Mouse (Mus musculus) heart, adult 2 months (tissue): ENCODE data around the gene Depp1. TPM values are rescaled to one million over a fixed set of nuclear protein-coding genes. Genes with fewer than 3 reads are reported as not detected.

Source experiments
- DNase-seq, 2 experiments: peaks; one replicate each; pipeline ENCODE4 v3.0.0; 2021
- H3K27ac ChIP-seq: fragments of 200-600 bp; 2 replicates; pipeline ENCODE4 v1.8.1; 2022
- H3K27me3 ChIP-seq: fragments of 200-500 bp; 2 replicates; pipeline ENCODE4 v1.6.1; 2012; ENCODE audit warnings: mild to moderate bottlenecking, low read length, inconsistent platforms, mixed read lengths; ENCODE audit not compliant: control insufficient read depth, insufficient read depth
- H3K36me3 ChIP-seq: fragments of 200-500 bp; 2 replicates; pipeline ENCODE4 v1.6.1; 2012; ENCODE audit warnings: low read length, inconsistent platforms; ENCODE audit not compliant: control insufficient read depth, insufficient read depth
- H3K4me1 ChIP-seq: fragments of 200-500 bp; 2 replicates; pipeline ENCODE4 v1.6.1; 2011; ENCODE audit warnings: low read length; ENCODE audit not compliant: control insufficient read depth, insufficient read depth
- H3K4me3 ChIP-seq: fragments of 200-600 bp; 2 replicates; pipeline ENCODE4 v1.8.1; 2022
- H3K79me2 ChIP-seq: fragments of 200-500 bp; replicated peaks from 2 replicates; pipeline ENCODE4 v1.6.1; 2012; ENCODE audit warnings: mild to moderate bottlenecking, inconsistent platforms, low read length, moderate library complexity, mixed read lengths; ENCODE audit not compliant: control insufficient read depth, insufficient read depth
- H3K9ac ChIP-seq: fragments of 200-500 bp; 2 replicates; pipeline ENCODE4 v1.6.1; 2012; ENCODE audit warnings: low read depth, mild to moderate bottlenecking, control low read depth, inconsistent platforms, low read length, mixed read lengths
- CTCF ChIP-seq: fragments of 200-600 bp; IDR thresholded peaks from 2 replicates; pipeline ENCODE4 v1.8.1; 2022; ENCODE audit warnings: antibody characterized with exemption, mild to moderate bottlenecking, moderate library complexity
- EP300 ChIP-seq: fragments of 200-500 bp; IDR thresholded peaks from 2 replicates; pipeline ENCODE4 v1.6.1; 2011; ENCODE audit warnings: low read depth, low read length, control low read depth; ENCODE audit not compliant: insufficient read depth
- POLR2A ChIP-seq: fragments of 200-500 bp; IDR thresholded peaks from 2 replicates; pipeline ENCODE4 v1.6.1; 2011; ENCODE audit warnings: mild to moderate bottlenecking, low read depth, low read length, control low read depth; ENCODE audit not compliant: insufficient read depth
- WGBS: fragments of 180-500 bp; shearing (Covaris S2); methylation state at CpG from one replicate; pipeline ENCODE4 v1.1.7; 2018; 5-methylcytosine and 5-hydroxymethylcytosine counted together
- intact Hi-C: fragments of 180-260 bp; cut with DNase I; formaldehyde crosslinking; loops from one replicate; pipeline ENCODE4 v1.15.1; 2025
- polyA plus RNA-seq: library from polyadenylated mRNA; depleted of rRNA; stranded (reverse); fragments of >200 nt; gene quantifications from 2 replicates; pipeline ENCODE4 v1.2.3, GENCODE M21; 2012
- total RNA-seq, 2 experiments: library from RNA; stranded (reverse); gene quantifications; 2 replicates each; pipeline ENCODE4 v1.2.3; 2021

Depp1 gene
- total and polyA plus RNA-seq, 3 experiments = 53.0 to 86.1 (median 53.5) TPM

DNA sequence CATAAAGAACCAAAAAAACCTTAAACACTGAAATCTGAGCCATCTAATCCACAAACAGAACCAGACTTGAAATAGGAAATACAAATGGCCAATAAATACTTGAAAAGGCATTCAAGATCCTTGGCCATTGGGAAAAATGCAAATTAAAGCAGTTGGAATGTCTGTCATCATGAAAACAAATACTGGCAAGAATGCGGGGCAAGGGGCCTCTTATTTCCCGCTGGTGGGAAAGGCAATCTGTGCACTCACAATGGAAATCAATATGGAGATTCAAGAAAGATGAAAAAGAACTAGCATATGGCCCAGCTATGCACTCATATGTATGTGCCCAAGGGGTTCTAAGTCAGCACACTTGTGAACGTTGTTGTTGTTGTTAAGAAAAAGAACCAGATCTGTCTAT is 16.5 kb downstream of the Depp1 start:
- Histone ChIP-seq H3K9ac (no peak overlapping the region), H3K79me2 (no peaks in the 10 kb centered on the region), H3K27ac (no peak overlapping the region), H3K4me1 (peaks cover 1% of the 10 kb centered on the region), H3K4me3 (no peak overlapping the region), H3K36me3 (no peaks in the 10 kb centered on the region), H3K27me3 (no peaks in the 10 kb centered on the region)
- TF ChIP-seq POLR2A = no peak
- intact Hi-C loops = no loop called here
- DNase-seq = no peak
- 86% methylated on average over 3 of the region's 3 CpGs for WGBS

DNA sequence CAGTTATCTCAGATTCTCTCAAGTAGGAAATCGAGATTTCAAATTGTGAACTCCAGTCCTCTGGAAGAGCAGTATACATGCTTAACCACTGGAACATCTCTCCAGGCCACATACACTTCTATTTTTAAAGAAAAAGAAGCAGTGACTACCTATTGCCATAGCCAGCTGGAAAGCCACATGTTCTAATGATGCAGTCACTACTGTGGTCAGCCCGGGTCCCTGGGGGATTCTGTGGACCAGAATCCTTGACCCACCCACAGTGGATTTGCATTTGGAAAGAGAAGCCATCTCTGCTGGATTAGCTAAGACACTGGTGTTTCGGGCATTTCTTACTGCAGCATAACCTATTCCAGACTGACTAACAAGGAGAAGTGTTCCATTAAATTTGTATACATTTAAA is 17.0 kb downstream of the Depp1 start:
- no peaks in the 10 kb centered on the region for H3K27me3 ChIP-seq
- intact Hi-C loops = no loop called here
- no peak for TF ChIP-seq CTCF
- TF ChIP-seq EP300 = no peak
- no peak for TF ChIP-seq POLR2A
- H3K4me3 ChIP-seq = no peak overlapping the region
- H3K36me3 ChIP-seq = no peaks in the 10 kb centered on the region
- 72% methylated on average over 3 of the region's 3 CpGs for WGBS
- no peak overlapping the region for H3K27ac ChIP-seq
- no peak overlapping the region for H3K9ac ChIP-seq
- DNase-seq = peak in 1 of 2 experiments; percentile 9
- H3K79me2 ChIP-seq = no peaks in the 10 kb centered on the region
- H3K4me1 ChIP-seq = peaks cover 1% of the 10 kb centered on the region

DNA sequence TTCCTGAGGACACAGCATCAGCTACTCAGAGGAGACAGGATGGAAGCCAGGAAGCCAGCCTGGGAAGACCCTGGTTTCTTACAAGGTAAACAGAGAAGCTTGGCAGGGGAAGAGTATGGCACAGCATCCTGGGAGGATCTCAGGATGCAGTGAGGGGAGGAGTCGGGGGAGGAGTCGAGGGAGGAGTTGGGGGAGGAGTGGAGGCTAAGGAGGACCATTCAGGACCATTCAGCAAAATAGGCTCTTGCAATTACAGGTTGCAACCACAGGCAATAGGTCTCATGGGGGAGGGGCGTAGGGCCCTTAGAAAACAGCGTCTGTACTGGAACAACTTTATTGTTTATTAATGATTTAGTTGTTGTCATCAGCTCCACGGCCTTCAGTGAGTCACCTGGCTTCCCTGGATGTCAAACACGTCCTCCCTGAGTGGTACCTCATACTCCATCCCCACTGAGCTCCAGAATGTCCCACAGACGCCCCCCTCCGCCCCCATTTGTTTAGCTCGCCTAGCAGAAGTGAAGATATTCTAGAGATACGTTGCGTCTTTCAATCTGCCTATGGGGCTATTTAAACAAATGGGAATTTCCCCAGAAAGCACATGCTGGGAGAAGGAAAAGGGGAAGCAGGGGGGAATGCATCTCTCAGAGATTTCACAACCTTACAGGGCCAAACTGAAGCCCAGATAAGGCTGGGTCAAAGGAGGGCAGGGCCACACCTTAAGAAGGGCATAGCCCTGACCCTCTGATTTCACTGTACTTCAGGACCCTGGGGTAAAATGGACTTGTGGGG is 18.5 kb downstream of the Depp1 start:
- DNase-seq = peak; percentile 20 to 30
- H3K36me3 ChIP-seq = no peaks in the 10 kb centered on the region
- 59% methylated on average over 11 of the region's 11 CpGs for WGBS
- peaks cover 1% of the 10 kb centered on the region for H3K4me1 ChIP-seq
- no peaks in the 10 kb centered on the region for H3K27me3 ChIP-seq
- H3K27ac ChIP-seq = no peak overlapping the region
- intact Hi-C loops = no loop called here
- no peak overlapping the region for H3K9ac ChIP-seq
- H3K4me3 ChIP-seq = no peak overlapping the region
- H3K79me2 ChIP-seq = no peaks in the 10 kb centered on the region
- TF ChIP-seq CTCF (no peak), EP300 (no peak), POLR2A (no peak)

DNA sequence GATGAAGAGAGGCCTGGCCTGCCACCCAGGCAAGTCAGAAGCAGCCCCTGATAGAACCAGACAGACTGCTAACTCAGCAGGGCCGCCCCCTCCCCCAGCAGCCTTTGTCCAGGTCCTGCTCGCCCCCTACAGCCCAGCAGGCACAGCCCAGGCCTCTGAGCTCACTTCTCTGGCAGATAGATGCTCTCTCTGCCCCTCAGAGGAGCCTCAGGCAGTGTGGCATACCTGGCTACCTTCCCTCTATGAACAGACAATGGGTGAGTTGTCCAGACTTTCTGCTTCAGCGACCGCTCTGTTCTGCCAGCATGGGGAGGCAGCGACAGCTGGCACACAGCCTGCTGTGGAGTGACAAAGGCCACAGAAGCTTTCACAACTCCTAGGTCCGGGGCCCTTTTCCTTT is 19.7 kb downstream of the Depp1 start:
- H3K4me1 ChIP-seq = peaks cover 1% of the 10 kb centered on the region
- no peak for TF ChIP-seq CTCF

DNA sequence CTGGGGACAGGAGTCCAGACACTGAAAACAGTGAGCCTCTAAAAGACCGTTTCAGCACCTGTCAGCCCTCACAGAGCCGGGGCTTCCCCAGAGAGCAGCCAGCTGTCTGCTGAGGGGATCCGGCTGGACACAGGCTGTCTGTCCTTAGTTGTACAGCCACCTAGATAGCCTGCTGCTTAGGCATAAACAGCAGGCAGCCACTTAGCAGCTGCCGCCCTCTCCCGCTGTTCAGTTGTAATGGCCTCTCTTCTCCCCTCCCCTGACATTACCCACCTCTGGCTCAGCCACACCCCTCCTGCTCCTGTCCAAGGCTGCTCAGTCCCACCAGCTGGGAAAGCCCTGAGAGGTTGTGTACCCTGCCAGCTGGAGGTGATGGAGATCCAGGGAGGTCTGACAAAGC is 20.6 kb downstream of the Depp1 start:
- Histone ChIP-seq H3K27me3 (no peaks in the 10 kb centered on the region), H3K27ac (no peak overlapping the region), H3K4me1 (no peaks in the 10 kb centered on the region), H3K4me3 (no peak overlapping the region), H3K79me2 (no peaks in the 10 kb centered on the region), H3K36me3 (no peaks in the 10 kb centered on the region), H3K9ac (no peak overlapping the region)
- 37% methylated on average over 5 of the region's 5 CpGs for WGBS
- peak in 1 of 2 experiments; percentile 33 for DNase-seq
- intact Hi-C loops = no loop called here
- no peak for TF ChIP-seq POLR2A
- TF ChIP-seq CTCF = 0 out of 2 replicates have a peak, but pooled peaks have one; percentile 26

More for the DNA sequence above, 19.7 kb downstream of the Depp1 start:
- no peaks in the 10 kb centered on the region for H3K79me2 ChIP-seq
- intact Hi-C loops = no loop called here
- H3K4me3 ChIP-seq = no peak overlapping the region
- no peak overlapping the region for H3K9ac ChIP-seq
- 69% methylated on average over 6 of the region's 6 CpGs for WGBS
- H3K27me3 ChIP-seq = no peaks in the 10 kb centered on the region
- peak in 1 of 2 experiments; percentile 35 for DNase-seq
- H3K27ac ChIP-seq = no peak overlapping the region
- H3K36me3 ChIP-seq = no peaks in the 10 kb centered on the region

DNA sequence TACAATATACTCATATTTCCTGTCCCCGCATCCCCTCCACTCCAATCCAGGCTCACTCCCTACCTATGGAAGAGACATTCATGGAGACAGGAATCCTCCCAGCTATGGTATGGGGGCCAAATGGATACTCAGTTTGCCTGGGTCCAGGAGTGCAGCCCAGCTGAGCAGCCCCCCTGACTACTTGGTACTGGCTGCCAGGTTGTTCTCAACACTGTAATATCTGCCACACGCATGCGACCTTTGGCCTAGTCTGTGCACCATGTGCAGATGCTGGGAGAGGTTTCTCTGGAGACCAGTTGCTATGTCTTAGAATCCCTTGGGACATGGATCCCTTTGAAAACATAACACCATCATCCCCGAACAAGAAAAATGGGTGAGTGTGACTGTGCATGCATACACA is 21.4 kb downstream of the Depp1 start:
- intact Hi-C loops = loop anchor here (2.0 kb wide), 1 partner anchor 17 kb away; no protein-coding TSS in a partner anchor
- H3K27ac ChIP-seq = no peak overlapping the region
- H3K27me3 ChIP-seq = no peaks in the 10 kb centered on the region
- no peak for DNase-seq
- no peaks in the 10 kb centered on the region for H3K79me2 ChIP-seq
- 75% methylated on average over 4 of the region's 4 CpGs for WGBS
- no peaks in the 10 kb centered on the region for H3K36me3 ChIP-seq
- TF ChIP-seq EP300 = no peak
- no peak for TF ChIP-seq CTCF
- TF ChIP-seq POLR2A = no peak
- H3K4me3 ChIP-seq = no peak overlapping the region
- H3K9ac ChIP-seq = no peak overlapping the region
- H3K4me1 ChIP-seq = no peaks in the 10 kb centered on the region
